Mouse (Mus musculus) midbrain, embryonic 14.5 days (tissue): ENCODE measurements around the gene Dlg2. TPM values are rescaled to one million over a fixed set of nuclear protein-coding genes. Genes with fewer than 3 reads are reported as not detected.

Experiments
- ATAC-seq: fragments of 200-750 bp; cut with Nextera tagmentation; 2 replicates; pipeline ENCODE4 v1.8.0; 2017; ENCODE audit warnings: moderate number of reproducible peaks, moderate library complexity; ENCODE audit not compliant: low FRiP score, low TSS enrichment
- DNase-seq: peaks from one replicate; pipeline ENCODE4 v3.0.0-alpha.2; 2015
- H3K27ac ChIP-seq: fragments of 300-500 bp; sonication (generic); replicated peaks from 2 replicates; pipeline ENCODE4 v1.5.1; 2014; ENCODE audit warnings: mild to moderate bottlenecking, low read depth, low read length, moderate library complexity
- H3K27me3 ChIP-seq: fragments of 300-500 bp; sonication (generic); 2 replicates; pipeline ENCODE4 v1.6.1; 2014; ENCODE audit warnings: low read length, control low read depth, mixed read lengths; ENCODE audit not compliant: control insufficient read depth, insufficient read depth
- H3K36me3 ChIP-seq: fragments of 300-500 bp; sonication (generic); 2 replicates; pipeline ENCODE4 v1.6.1; 2014; ENCODE audit warnings: low read length, control low read depth; ENCODE audit not compliant: control insufficient read depth, insufficient read depth
- H3K4me1 ChIP-seq: fragments of 300-500 bp; sonication (generic); 2 replicates; pipeline ENCODE4 v1.6.1; 2014; ENCODE audit warnings: mild to moderate bottlenecking, antibody characterized with exemption, low read length, control low read depth; ENCODE audit not compliant: control insufficient read depth, insufficient read depth
- H3K4me2 ChIP-seq: fragments of 300-500 bp; sonication (generic); 2 replicates; pipeline ENCODE4 v1.6.1; 2014; ENCODE audit warnings: mild to moderate bottlenecking, low read length, moderate library complexity
- H3K4me3 ChIP-seq: fragments of 300-500 bp; sonication (generic); replicated peaks from 2 replicates; pipeline ENCODE4 v1.5.1; 2014; ENCODE audit warnings: low read depth, low read length
- H3K9ac ChIP-seq: fragments of 300-500 bp; sonication (generic); replicated peaks from 2 replicates; pipeline ENCODE4 v1.6.1; 2014; ENCODE audit warnings: mild to moderate bottlenecking, low read length, moderate library complexity
- H3K9me3 ChIP-seq: fragments of 300-500 bp; sonication (generic); 2 replicates; pipeline ENCODE4 v1.6.1; 2016; ENCODE audit warnings: low read length, control low read depth, mixed read lengths; ENCODE audit not compliant: control insufficient read depth
- WGBS: fragments of 180-500 bp; shearing (Covaris S2); extraction: QIAGEN DNeasy Blood & Tissue Kit; methylation state at CpG from one replicate; pipeline ENCODE4 v1.1.7; 2014; 5-methylcytosine and 5-hydroxymethylcytosine counted together
- polyA plus RNA-seq: library from polyadenylated mRNA; unstranded; fragments of >200 nt; fragmentation: Nextera tagmentation; extraction: Ambion mirVana; gene quantifications from 2 replicates; pipeline ENCODE4 v1.2.1, GENCODE M21; 2014

The Dlg2 gene
- polyA plus RNA-seq, 1 experiment from 2014 or later, result 19.3 TPM

DNA sequence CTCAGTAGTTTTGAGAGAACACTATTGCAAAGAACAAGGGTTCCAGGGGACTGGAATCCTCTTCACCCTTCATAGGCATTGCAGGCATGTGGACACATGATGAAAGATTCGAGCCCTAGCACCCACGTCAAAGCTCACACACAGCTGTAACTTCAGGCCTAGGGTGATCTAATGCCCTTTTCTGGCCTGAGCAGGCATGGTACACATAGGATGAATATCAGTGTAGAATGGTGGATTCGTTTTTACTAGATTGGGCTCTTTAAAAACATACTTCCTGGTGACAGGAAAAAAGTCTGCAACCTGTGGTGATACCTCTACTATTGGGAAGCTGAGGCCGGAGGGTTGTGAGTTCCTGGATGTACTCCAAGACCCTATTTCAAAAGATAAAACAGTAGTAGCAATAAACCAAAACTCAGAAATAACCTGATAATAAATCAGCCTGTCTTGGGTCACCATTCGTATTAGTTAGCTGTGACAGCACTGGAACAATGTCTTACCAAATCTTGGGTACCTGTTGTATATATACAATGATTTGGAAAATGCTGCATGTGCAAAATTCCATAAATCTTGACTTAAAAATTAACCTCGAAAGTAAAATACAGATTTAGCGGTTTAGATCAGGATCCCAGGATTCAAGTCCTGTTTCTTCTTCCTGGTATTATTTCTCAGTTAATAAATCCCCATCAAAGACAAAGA, 20.2 kb upstream of the Dlg2 start:
- Histone ChIP-seq H3K9ac (peak overlapping the region; percentile 79), H3K4me2 (peak overlapping the region; percentile 72), H3K4me3 (peak overlapping the region; percentile 75), H3K4me1 (peaks cover 11% of the 10 kb centered on the region), H3K27me3 (no peaks in the 10 kb centered on the region), H3K36me3 (peaks cover 33% of the 10 kb centered on the region), H3K9me3 (no peaks in the 10 kb centered on the region), H3K27ac (peak overlapping the region; percentile 89)
- 40% methylated on average over 7 of the region's 7 CpGs for WGBS
- ATAC-seq (no peak), DNase-seq (peak; percentile 11)

DNA sequence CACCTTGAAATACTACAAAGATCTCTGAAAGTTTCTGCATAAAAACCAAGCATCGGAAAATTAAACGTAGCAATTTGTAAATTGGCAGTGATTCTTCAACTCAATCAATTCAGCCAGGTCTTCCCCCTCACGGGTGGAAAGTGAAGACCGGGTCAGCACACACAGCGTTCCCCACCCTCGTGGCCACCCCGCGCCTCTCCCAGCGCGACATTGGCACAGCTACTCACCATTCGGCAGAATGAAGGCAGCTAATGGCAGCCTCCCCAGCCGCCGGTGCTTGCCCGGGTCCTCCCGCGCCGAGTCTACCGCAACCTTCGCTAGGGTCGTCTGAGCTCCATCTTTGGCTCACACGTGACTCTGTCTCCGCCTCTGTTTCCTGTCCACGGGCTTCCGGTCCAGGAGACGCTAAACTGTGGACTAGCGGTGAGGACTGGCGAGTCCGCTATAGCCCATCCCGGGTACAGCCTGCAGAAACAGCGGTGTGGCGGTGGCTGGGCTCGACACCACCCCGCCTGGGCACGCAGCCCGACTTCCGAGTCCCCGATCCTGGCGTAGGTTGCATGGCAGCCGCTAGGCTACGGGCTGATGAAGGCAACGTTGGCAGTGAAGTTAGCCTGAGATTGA, 19.5 kb upstream of the Dlg2 start, which contains the start of gene Tmem126a:
TSS of gene Tmem126a (minus strand) at position 385 of the 624 bp plus-strand sequence.
- ATAC-seq (peak; percentile 97), DNase-seq (peak; percentile 93)
- peak within 1 kb of the TSS; percentile 79 for H3K9ac ChIP-seq
- peaks cover 11% of the 10 kb centered on the region for H3K4me1 ChIP-seq
- H3K9me3 ChIP-seq, result no peaks in the 10 kb centered on the region
- H3K27me3 ChIP-seq, result no peaks in the 10 kb centered on the region
- WGBS, result under 1% methylated on average over 41 of the region's 41 CpGs
- peak within 1 kb of the TSS; percentile 75 for H3K4me3 ChIP-seq
- H3K36me3 ChIP-seq, result peaks cover 26% of the 10 kb centered on the region
- peak within 1 kb of the TSS; percentile 72 for H3K4me2 ChIP-seq
- peak within 1 kb of the TSS; percentile 89 for H3K27ac ChIP-seq

DNA sequence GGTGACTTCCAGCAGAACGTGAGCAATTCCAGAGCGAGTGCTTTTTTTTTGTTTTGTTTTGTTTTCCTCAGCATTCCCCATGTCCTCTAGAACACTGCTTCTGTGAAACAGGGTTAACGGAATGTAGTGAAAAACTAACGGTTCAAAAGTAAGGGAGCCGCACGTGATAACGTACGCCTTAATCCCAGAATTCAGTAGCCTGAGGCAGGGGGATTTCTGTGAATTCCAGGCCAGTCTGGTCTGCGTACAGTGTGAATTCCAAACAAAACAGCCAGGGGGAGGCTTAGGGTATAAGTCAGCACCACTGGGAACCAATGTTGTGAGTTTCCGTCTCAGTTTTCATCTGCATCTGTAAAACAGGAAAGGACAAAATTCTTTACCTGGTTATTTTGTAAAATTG, 19.0 kb upstream of the Dlg2 start:
- 13% methylated on average over 10 of the region's 10 CpGs for WGBS
- Histone ChIP-seq H3K4me3 (peak overlapping the region; percentile 75), H3K9ac (peak overlapping the region; percentile 79), H3K27ac (peak overlapping the region; percentile 89), H3K9me3 (no peaks in the 10 kb centered on the region), H3K4me1 (peaks cover 11% of the 10 kb centered on the region), H3K27me3 (no peaks in the 10 kb centered on the region), H3K36me3 (peaks cover 22% of the 10 kb centered on the region), H3K4me2 (peak overlapping the region; percentile 72)
- DNase-seq, result peak; percentile 74
- ATAC-seq, result peak; percentile 78

DNA sequence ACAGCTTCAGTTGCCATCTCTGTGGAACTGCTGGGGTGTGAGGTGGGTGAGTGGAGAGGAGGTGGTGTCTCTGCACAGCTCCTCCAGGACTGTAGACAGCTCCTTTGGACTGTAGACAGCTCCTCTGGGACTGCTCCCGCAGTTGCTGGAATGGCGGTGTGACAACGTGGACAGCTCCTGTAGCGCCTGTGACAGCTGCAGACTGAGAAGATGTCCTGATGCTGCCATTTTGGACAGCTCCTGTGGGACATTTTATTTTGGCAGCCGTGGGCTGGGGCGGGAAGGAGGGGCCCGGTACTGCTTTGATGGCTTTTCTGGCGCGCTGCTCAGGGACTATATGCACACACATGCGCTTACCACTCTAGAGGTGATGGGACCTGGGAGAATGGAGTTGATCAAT, 16.1 kb upstream of the Dlg2 start:
- no peak overlapping the region for H3K4me2 ChIP-seq
- no peaks in the 10 kb centered on the region for H3K9me3 ChIP-seq

DNA sequence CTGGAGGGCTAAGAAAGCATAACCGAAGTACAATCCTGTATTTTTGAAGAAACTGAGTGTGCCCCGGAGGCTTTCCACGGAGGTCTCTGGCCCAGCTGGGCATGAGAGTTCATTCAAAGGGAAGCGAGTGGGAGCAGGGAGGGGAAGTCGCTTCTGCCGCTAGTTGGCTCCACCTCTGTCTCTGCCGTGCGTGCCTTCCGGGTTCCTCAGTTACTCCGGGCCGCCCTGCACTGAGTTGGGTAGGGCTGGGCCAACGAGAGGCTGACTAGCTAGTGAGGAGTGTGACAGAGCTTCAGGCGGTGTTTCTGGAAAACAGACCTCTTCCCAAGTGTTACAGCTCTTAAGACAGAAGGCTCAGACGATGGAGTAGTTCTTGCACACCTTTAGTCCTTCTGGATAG, 15.5 kb upstream of the Dlg2 start:
- Histone ChIP-seq H3K9ac (no peak overlapping the region), H3K4me3 (no peak overlapping the region), H3K36me3 (no peaks in the 10 kb centered on the region), H3K9me3 (no peaks in the 10 kb centered on the region), H3K27ac (no peak overlapping the region), H3K4me2 (no peak overlapping the region), H3K4me1 (peaks cover 7% of the 10 kb centered on the region), H3K27me3 (no peaks in the 10 kb centered on the region)
- 22% methylated on average over 14 of the region's 14 CpGs for WGBS
- DNase-seq (no peak), ATAC-seq (no peak)

More for the DNA sequence above, 16.1 kb upstream of the Dlg2 start:
- no peak for DNase-seq
- Histone ChIP-seq H3K36me3 (no peaks in the 10 kb centered on the region), H3K27ac (no peak overlapping the region), H3K4me1 (peaks cover 11% of the 10 kb centered on the region), H3K27me3 (no peaks in the 10 kb centered on the region), H3K9ac (no peak overlapping the region), H3K4me3 (no peak overlapping the region)
- ATAC-seq, result no peak
- WGBS, result 68% methylated on average over 10 of the region's 10 CpGs

DNA sequence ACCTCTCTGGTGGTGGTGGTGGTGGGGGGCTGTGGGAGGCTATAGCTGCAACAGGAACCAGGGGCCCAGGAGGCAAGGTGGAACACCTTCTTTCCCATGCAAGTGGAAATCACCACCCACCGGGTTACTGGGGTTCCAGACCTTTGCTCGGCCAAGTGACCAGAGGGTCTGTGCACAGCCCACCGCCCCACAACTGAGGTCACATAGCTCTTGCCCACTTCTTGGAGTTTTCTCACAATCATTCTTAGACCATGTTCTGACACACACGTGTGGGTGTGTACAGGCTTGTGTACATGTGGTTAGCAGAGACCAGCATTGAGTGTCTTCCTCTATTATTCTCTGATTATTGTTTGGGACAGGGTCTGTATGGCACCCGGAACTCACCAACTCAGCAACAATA, 15.0 kb upstream of the Dlg2 start:
- no peak for DNase-seq
- 95% methylated on average over 5 of the region's 5 CpGs for WGBS

DNA sequence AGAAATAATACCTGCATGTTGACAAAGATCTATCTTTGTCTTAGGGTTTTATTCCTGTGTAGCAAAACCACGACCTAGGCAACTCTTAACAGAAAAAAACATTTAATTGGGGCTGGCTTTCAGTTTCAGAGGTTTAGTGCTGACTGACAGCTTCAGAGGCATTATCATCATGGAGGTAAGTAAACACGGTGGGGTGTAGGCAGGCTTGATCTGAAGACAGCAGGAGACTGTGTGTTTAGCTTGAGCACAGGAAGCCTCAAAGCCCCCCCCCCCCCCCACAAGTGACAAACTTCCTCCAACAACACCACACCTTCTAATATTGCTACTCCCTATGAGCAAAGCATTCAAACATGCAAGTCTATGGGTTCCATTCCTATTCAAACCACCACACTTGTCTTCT, 3.0 kb upstream of the Dlg2 start:
- Histone ChIP-seq H3K9me3 (no peaks in the 10 kb centered on the region), H3K4me3 (no peak overlapping the region), H3K36me3 (peaks cover 18% of the 10 kb centered on the region), H3K27me3 (no peaks in the 10 kb centered on the region), H3K4me2 (no peak overlapping the region), H3K4me1 (peaks cover 5% of the 10 kb centered on the region), H3K27ac (no peak overlapping the region), H3K9ac (no peak overlapping the region)
- 67% methylated on average over 2 of the region's 2 CpGs for WGBS
- DNase-seq (no peak), ATAC-seq (no peak)

More for the DNA sequence above, 15.0 kb upstream of the Dlg2 start:
- H3K36me3 ChIP-seq, result 0 out of 2 replicates have a peak, but pooled peaks cover 1% of the 10 kb centered on the region
- no peaks in the 10 kb centered on the region for H3K9me3 ChIP-seq
- no peaks in the 10 kb centered on the region for H3K27me3 ChIP-seq
- no peak overlapping the region for H3K9ac ChIP-seq
- no peak overlapping the region for H3K4me3 ChIP-seq
- ATAC-seq, result no peak
- peaks cover 2% of the 10 kb centered on the region for H3K4me1 ChIP-seq
- H3K27ac ChIP-seq, result no peak overlapping the region
- H3K4me2 ChIP-seq, result no peak overlapping the region

DNA sequence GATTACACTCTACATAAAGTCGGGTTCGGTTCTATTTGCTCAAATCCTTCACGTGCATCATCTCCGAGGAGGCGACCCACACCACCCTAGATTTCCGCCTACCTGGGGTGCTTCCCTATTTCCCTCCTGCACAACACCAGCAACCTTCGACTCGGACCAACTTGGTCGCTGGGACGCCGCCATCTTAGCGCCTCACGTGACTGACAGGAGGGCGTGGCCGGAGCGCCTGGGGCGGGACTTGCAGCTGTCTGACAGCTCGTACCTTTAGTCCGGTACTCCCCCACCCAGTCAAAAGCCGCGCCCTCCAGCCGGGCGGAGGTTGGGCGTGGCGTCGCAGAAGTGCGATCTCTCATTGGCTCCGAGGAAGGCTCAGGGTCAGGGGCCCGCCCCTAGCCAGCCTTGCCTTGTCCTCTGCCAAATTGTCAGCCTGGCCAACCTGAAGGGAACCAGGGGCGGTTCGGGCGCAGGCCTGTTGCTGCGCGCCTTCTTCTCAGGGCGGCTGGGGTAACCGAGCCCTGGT, 619 bp upstream of the Dlg2 start, which contains the start of gene Tmem126b:
TSS of gene Tmem126b (minus strand) at position 209 of the 520 bp plus-strand sequence.
- Histone ChIP-seq H3K36me3 (peaks cover 3% of the 10 kb centered on the region; the same call in 1 of the 2 replicates), H3K4me2 (peak within 1 kb of the TSS; percentile 59), H3K9ac (peak within 1 kb of the TSS; percentile 69), H3K27me3 (no peaks in the 10 kb centered on the region), H3K4me3 (peak within 1 kb of the TSS; percentile 57), H3K27ac (peak within 1 kb of the TSS; percentile 87), H3K4me1 (peaks cover 5% of the 10 kb centered on the region), H3K9me3 (no peaks in the 10 kb centered on the region)
- ATAC-seq (peak; percentile 100), DNase-seq (peak; percentile 99)
- WGBS, result under 1% methylated on average over 36 of the region's 36 CpGs
